Mouse (Mus musculus) liver, postnatal 0 days (tissue): Measurements from ENCODE around the gene Arhgap23.

ENCODE experiments used
- CTCF ChIP-seq: sonication (generic); IDR thresholded peaks from 2 replicates; pipeline ENCODE4 v1.5.1; 2016; ENCODE audit warnings: antibody characterized with exemption, low read depth
- EP300 ChIP-seq: IDR thresholded peaks from 2 replicates; pipeline ENCODE4 v1.6.1; 2016; ENCODE audit warnings: antibody characterized with exemption, low read depth, mild to moderate bottlenecking

- TF ChIP-seq CTCF (no peak), EP300 (no peak)
Measured at GRCm38 (mm10) chr11:97502846-97503245, 87.5 kb downstream of the Arhgap23 start.
